Mouse (Mus musculus) heart, embryonic 12.5 days (tissue): ENCODE results near the gene Ptprt. TPM values are rescaled to one million over a fixed set of nuclear protein-coding genes. Genes with fewer than 3 reads are reported as not detected.
"Not testable (repeated sequence)": the region's sequence is repeated elsewhere in the genome, so short reads cannot be mapped to it uniquely, and the experiment has no call there.

Source experiments
- ATAC-seq: fragments of 200-750 bp; cut with Nextera tagmentation; 2 replicates; pipeline ENCODE4 v1.8.0; 2017; ENCODE audit warnings: moderate TSS enrichment, moderate library complexity; ENCODE audit not compliant: insufficient number of reproducible peaks, low FRiP score
- H3K27ac ChIP-seq: fragments of 300-500 bp; sonication (generic); 2 replicates; pipeline ENCODE4 v1.5.1; 2016; ENCODE audit warnings: mild to moderate bottlenecking, moderate library complexity; ENCODE audit not compliant: poor library complexity, severe bottlenecking
- H3K27me3 ChIP-seq: fragments of 300-500 bp; sonication (generic); replicated peaks from 2 replicates; pipeline ENCODE4 v1.6.1; 2016; ENCODE audit warnings: mild to moderate bottlenecking, moderate library complexity
- H3K36me3 ChIP-seq: fragments of 300-500 bp; sonication (generic); 2 replicates; pipeline ENCODE4 v1.6.1; 2016; ENCODE audit warnings: mild to moderate bottlenecking, moderate library complexity
- H3K4me1 ChIP-seq: fragments of 300-500 bp; sonication (generic); replicated peaks from 2 replicates; pipeline ENCODE4 v1.6.1; 2016; ENCODE audit warnings: mild to moderate bottlenecking
- H3K4me2 ChIP-seq: fragments of 300-500 bp; sonication (generic); 2 replicates; pipeline ENCODE4 v1.6.1; 2016; ENCODE audit warnings: mild to moderate bottlenecking, moderate library complexity
- H3K4me3 ChIP-seq: fragments of 300-500 bp; sonication (generic); 2 replicates; pipeline ENCODE4 v1.5.1; 2016; ENCODE audit warnings: mild to moderate bottlenecking
- H3K9ac ChIP-seq: fragments of 300-500 bp; sonication (generic); 2 replicates; pipeline ENCODE4 v1.6.1; 2016; ENCODE audit warnings: mild to moderate bottlenecking, moderate library complexity
- H3K9me3 ChIP-seq: fragments of 300-500 bp; sonication (generic); replicated peaks from 2 replicates; pipeline ENCODE4 v1.6.1; 2016; ENCODE audit warnings: mild to moderate bottlenecking, moderate library complexity
- WGBS: fragments of 180-500 bp; shearing (Covaris S2); methylation state at CpG from one replicate; pipeline ENCODE4 v1.1.7; 2016; 5-methylcytosine and 5-hydroxymethylcytosine counted together
- polyA plus RNA-seq: library from polyadenylated mRNA; unstranded; fragments of >200 nt; fragmentation: Nextera tagmentation; extraction: Ambion mirVana; gene quantifications from 2 replicates; pipeline ENCODE4 v1.2.1, GENCODE M21; 2016

The Ptprt gene
- polyA plus RNA-seq, 1 experiment from 2014 or later = 0.55 TPM

GRCm38 (mm10) chr2:162217896-162218295 is 443.1 kb downstream of the Ptprt start:
- Histone ChIP-seq H3K27me3 (no peaks in the 10 kb centered on the region), H3K27ac (no peak overlapping the region), H3K4me2 (no peak overlapping the region), H3K36me3 (no peaks in the 10 kb centered on the region), H3K9ac (no peak overlapping the region), H3K9me3 (no peaks in the 10 kb centered on the region), H3K4me3 (no peak overlapping the region), H3K4me1 (peaks cover 5% of the 10 kb centered on the region; the same call in 1 of the 2 replicates)
- no peak for ATAC-seq
- 83% methylated on average over 5 of the region's 5 CpGs for WGBS

- Histone ChIP-seq H3K4me1 (peaks cover 9% of the 10 kb centered on the region; the same call in 1 of the 2 replicates), H3K4me3 (no peak overlapping the region), H3K9me3 (no peaks in the 10 kb centered on the region), H3K9ac (no peak overlapping the region), H3K27me3 (no peaks in the 10 kb centered on the region), H3K27ac (no peak overlapping the region), H3K36me3 (no peaks in the 10 kb centered on the region), H3K4me2 (no peak overlapping the region)
- WGBS = 26% methylated on average over 2 of the region's 2 CpGs
- ATAC-seq = no peak
Observed at GRCm38 (mm10) chr2:162212397-162212796, 448.6 kb downstream of the Ptprt start.

GRCm38 (mm10) chr2:162210564-162210963 is 450.4 kb downstream of the Ptprt start:
- Histone ChIP-seq H3K9ac (no peak overlapping the region), H3K4me2 (no peak overlapping the region), H3K27me3 (no peaks in the 10 kb centered on the region), H3K9me3 (no peaks in the 10 kb centered on the region), H3K27ac (no peak overlapping the region), H3K4me1 (0 out of 2 replicates have a peak, but pooled peaks cover 3% of the 10 kb centered on the region), H3K4me3 (no peak overlapping the region), H3K36me3 (no peaks in the 10 kb centered on the region)
- ATAC-seq = peak; percentile 51; the same call in 1 of the 2 replicates
- whole genome bisulfite sequencing = 54% methylated on average over 6 of the region's 6 CpGs

- no peak for ATAC-seq
- Histone ChIP-seq H3K4me2 (no peak overlapping the region), H3K27ac (no peak overlapping the region), H3K4me3 (no peak overlapping the region), H3K9ac (no peak overlapping the region), H3K9me3 (no peaks in the 10 kb centered on the region), H3K4me1 (no peaks in the 10 kb centered on the region), H3K27me3 (no peaks in the 10 kb centered on the region), H3K36me3 (no peaks in the 10 kb centered on the region)
- 79% methylated on average over 5 of the region's 5 CpGs for WGBS
Observed at GRCm38 (mm10) chr2:162197316-162197715, 463.6 kb downstream of the Ptprt start.

DNA sequence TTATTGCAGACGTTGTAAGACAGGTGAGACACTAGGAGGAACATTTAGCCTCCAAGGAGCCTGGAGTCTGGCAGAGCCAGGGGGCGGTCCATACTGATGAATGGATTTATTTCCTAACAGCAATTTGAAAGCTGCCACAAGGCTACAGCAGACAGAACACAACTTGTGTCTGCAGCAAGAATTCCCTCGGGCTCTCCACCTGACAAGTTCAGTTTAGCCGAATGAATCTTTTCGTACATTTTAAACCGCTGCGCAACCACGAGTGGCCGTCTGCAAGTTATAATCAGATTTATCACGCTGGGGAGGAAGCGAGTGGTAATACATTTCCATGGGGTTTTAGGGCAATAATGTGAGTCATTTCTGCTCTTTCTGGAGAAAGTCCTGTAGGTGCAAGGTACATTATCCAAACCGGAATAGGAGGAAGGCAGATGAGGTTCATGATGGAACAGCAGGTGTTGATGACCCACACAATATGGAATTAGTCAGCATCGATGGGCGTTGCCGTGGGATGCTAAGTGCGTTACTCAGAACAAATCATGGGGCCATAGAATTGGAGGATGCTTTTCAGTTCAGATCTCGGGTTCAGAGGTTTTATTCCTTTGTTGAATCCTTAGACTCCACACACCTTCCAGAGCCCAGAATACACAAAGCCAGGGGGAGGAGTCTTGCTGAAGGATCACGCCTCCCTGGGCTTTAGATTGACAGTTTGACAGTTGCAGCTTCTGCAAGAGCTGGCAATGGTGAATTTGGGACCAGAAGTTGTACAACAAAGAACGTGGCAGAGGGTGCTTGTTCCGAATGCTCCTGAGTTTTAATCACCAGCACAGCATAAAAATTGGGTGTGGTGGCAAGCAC is 478.1 kb downstream of the Ptprt start:
- H3K36me3 ChIP-seq = no peaks in the 10 kb centered on the region
- H3K27me3 ChIP-seq = no peaks in the 10 kb centered on the region
- H3K4me3 ChIP-seq = no peak overlapping the region
- ATAC-seq = no peak
- H3K9me3 ChIP-seq = no peaks in the 10 kb centered on the region
- H3K27ac ChIP-seq = no peak overlapping the region
- H3K9ac ChIP-seq = no peak overlapping the region
- no peaks in the 10 kb centered on the region for H3K4me1 ChIP-seq
- H3K4me2 ChIP-seq = no peak overlapping the region
- WGBS = 85% methylated on average over 20 of the region's 20 CpGs

DNA sequence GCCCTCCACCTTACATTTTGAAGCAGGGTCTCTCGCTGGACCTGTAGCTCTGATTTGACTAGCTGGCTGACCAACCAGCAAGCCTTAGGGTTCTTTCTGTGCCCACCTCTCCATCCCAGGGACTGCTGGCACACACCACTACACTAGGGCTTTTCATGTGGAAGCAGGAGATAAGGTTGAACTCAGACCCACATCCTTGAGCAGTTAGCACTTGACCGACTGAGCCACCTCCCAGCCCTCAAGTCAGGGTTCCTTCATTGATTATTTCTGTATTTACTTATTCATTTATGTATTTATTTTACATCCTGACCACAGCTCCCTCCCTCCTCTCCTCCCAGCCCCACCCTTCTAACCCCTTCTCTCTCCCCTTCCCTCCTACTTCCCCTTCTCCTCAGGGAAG is 479.1 kb downstream of the Ptprt start:
- no peak for ATAC-seq
- H3K27me3 ChIP-seq = no peaks in the 10 kb centered on the region
- H3K4me3 ChIP-seq = no peak overlapping the region
- H3K27ac ChIP-seq = no peak overlapping the region
- no peaks in the 10 kb centered on the region for H3K4me1 ChIP-seq
- H3K9ac ChIP-seq = no peak overlapping the region
- no peaks in the 10 kb centered on the region for H3K36me3 ChIP-seq
- no peaks in the 10 kb centered on the region for H3K9me3 ChIP-seq
- 83% methylated on average over 2 of the region's 2 CpGs for WGBS
- H3K4me2 ChIP-seq = no peak overlapping the region

- Histone ChIP-seq H3K4me3 (no peak overlapping the region), H3K9me3 (no peaks in the 10 kb centered on the region)
- 89% methylated on average over 1 of the region's 1 CpGs for WGBS
Observed at GRCm38 (mm10) chr2:162172529-162172928, 488.4 kb downstream of the Ptprt start.

DNA sequence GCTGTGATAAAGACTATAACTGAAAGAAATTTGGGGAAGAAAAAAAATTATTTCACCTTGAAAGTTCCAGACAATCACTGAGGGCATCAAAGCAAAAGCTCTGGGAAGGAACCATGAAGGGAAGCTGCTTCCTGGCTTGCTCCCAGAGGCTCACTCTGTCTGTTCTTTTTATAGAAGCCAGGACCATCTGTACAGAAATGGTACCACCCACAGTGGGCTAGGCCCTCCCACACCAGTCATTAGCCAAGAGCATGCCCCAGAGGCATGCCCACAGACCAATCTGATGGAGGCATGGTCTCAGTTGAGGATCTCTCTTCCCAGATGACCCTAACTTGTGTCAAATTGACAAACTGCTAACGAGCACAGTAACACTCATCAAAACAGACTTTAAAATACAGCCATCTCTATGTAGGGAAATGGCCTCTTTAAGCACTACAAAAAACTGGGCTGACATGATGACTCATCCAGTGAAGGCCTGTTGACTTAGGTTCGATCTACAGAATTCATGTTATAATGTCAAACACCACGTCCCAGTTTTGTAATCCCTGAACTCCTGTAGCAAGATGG is 519.0 kb downstream of the Ptprt start:
- Histone ChIP-seq H3K4me2 (no peak overlapping the region), H3K4me1 (no peaks in the 10 kb centered on the region), H3K9ac (no peak overlapping the region), H3K36me3 (no peaks in the 10 kb centered on the region), H3K9me3 (0 out of 2 replicates have a peak, but pooled peaks cover 4% of the 10 kb centered on the region), H3K27me3 (no peaks in the 10 kb centered on the region), H3K4me3 (no peak overlapping the region), H3K27ac (no peak overlapping the region)
- no peak for ATAC-seq
- 74% methylated on average over 3 of the region's 3 CpGs for WGBS

More at GRCm38 (mm10) chr2:162172529-162172928, 488.4 kb downstream of the Ptprt start:
- H3K27ac ChIP-seq = no peak overlapping the region
- no peaks in the 10 kb centered on the region for H3K36me3 ChIP-seq
- H3K4me2 ChIP-seq = no peak overlapping the region
- H3K4me1 ChIP-seq = no peaks in the 10 kb centered on the region
- no peak for ATAC-seq
- no peak overlapping the region for H3K9ac ChIP-seq
- no peaks in the 10 kb centered on the region for H3K27me3 ChIP-seq

GRCm38 (mm10) chr2:162136176-162136575 is 524.8 kb downstream of the Ptprt start:
- not testable (repeated sequence) for H3K4me3 ChIP-seq, H3K9me3 ChIP-seq, ATAC-seq, H3K4me1 ChIP-seq, H3K27ac ChIP-seq, H3K36me3 ChIP-seq, H3K27me3 ChIP-seq, H3K9ac ChIP-seq, H3K4me2 ChIP-seq
- 88% methylated on average over 3 of the region's 3 CpGs for WGBS

GRCm38 (mm10) chr2:162131607-162132304 is 529.2 kb downstream of the Ptprt start:
- Histone ChIP-seq H3K4me2 (no peak overlapping the region), H3K9ac (no peak overlapping the region), H3K27me3 (no peaks in the 10 kb centered on the region), H3K4me1 (no peaks in the 10 kb centered on the region), H3K9me3 (no peaks in the 10 kb centered on the region), H3K4me3 (no peak overlapping the region), H3K36me3 (no peaks in the 10 kb centered on the region), H3K27ac (no peak overlapping the region)
- WGBS = 69% methylated on average over 4 of the region's 4 CpGs
- no peak; the same call in 1 of the 2 replicates for ATAC-seq

- no peaks in the 10 kb centered on the region for H3K36me3 ChIP-seq
- no peaks in the 10 kb centered on the region for H3K27me3 ChIP-seq
- no peaks in the 10 kb centered on the region for H3K4me1 ChIP-seq
- no peak overlapping the region for H3K4me3 ChIP-seq
- H3K9me3 ChIP-seq = no peaks in the 10 kb centered on the region
- ATAC-seq = no peak
- H3K9ac ChIP-seq = no peak overlapping the region
- no peak overlapping the region for H3K4me2 ChIP-seq
- no peak overlapping the region for H3K27ac ChIP-seq
- WGBS = 87% methylated on average over 1 of the region's 1 CpGs
Observed at GRCm38 (mm10) chr2:162129896-162130295, 531.1 kb downstream of the Ptprt start.
